Mouse (Mus musculus) urinary bladder, postnatal 14 days (tissue): ENCODE results near the gene Ghrhr.

Experiments
- DNase-seq: peaks from one replicate; pipeline ENCODE4 v3.0.0; 2021; ENCODE audit warnings: low spot score

Gene Ghrhr

DNA sequence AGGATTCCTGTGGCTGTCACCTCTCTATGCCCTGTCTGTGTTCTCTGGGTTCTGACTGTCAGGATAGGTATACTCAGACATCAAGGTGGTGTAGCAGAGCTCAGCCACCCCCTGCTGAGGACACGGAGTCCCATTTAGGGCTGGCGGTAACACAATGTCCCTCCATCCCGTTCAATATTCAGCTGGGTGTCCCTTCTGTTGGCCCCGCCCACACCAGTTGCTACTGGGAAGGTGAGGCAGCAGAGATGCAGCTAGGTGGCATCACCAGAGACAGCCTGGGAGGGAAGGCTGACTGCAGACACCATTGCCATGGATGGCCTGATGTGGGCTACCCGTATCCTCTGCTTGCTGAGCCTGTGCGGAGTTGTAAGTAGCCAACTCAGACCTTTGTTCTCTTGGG, at the start of gene Ghrhr:
Gene Ghrhr, plus strand, starts transcription at position 220 of the 400 bp plus-strand sequence.
- no peak for DNase-seq

DNA sequence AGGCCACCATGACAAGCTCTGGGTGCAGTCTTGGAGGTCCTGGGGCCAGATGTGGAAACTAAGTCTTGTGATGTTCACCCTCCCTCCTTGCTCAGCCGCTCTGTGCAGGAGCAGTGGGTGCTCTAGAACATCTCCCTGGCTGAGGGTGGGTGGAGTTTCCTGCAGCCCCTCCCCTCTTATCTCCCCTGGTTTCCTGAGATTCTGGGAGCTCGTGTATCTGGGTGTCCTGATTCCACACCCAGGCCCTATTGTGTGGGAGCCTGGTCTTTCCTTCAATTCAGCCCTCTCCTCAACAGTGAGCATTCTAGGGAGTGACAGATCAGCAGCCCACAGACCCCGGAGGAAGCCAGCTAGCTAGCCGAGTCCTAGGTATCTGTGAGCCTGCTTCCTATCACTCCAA, 49.8 kb upstream of the Ghrhr start:
- DNase-seq: no peak

DNA sequence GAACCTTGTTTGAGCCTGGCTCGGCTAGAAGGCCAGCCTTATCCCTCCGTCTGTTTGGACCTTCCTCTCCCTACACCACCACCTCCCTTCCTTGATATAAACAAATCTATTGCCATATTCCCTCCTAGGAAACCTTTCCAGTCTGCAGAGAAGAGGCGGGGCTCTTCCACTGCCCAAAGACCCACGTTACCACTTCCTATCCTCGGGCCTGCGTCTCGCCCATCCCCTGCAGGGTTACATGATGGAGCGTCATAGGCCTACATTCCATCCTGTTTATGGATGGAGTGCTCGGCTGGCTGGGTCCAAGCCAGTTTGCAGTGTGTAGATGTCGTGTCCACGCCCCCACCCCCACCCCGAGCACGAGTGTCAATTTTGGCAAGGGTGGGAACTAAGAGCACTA, 48.8 kb upstream of the Ghrhr start:
- DNase-seq: no peak

DNA sequence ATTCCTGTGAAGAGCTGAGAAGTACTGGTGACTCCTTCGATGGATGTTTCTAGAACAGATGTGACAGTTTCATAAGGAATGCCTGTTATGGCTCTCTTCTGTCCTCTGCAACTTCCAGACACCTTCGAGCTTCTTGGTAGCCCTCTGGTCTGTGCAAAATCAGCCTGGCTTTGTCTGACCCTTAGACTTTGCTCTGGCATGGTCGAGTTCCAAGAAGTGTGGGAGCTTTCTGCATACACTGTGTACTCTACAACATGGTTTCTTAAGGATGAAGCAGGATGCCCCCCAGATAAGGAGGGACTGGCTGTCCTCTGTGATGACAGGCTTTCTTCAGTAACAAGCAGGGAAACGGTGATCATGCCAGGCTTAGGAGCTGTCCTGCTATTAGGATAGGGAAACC, 47.9 kb upstream of the Ghrhr start:
- no peak for DNase-seq

DNA sequence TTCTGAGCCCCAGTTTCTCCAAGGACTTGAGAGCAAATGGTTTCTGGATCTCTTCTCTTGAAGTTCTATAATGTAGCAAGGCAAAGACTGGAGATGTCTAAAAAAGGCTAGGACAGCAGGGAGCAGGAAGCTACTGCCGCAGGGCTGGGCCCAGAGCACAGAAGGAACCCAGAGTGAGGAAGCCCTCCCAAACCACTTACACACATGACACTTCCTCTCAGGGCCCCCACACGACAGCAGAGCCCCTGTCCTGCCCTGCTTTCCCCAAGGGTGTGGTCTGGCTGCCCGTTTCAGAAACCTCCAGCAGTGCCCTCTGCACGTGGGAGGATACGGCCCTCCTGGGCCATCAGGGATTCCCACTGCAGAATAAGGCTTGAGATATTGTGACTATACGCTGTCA, 44.8 kb upstream of the Ghrhr start:
- no peak for DNase-seq

DNA sequence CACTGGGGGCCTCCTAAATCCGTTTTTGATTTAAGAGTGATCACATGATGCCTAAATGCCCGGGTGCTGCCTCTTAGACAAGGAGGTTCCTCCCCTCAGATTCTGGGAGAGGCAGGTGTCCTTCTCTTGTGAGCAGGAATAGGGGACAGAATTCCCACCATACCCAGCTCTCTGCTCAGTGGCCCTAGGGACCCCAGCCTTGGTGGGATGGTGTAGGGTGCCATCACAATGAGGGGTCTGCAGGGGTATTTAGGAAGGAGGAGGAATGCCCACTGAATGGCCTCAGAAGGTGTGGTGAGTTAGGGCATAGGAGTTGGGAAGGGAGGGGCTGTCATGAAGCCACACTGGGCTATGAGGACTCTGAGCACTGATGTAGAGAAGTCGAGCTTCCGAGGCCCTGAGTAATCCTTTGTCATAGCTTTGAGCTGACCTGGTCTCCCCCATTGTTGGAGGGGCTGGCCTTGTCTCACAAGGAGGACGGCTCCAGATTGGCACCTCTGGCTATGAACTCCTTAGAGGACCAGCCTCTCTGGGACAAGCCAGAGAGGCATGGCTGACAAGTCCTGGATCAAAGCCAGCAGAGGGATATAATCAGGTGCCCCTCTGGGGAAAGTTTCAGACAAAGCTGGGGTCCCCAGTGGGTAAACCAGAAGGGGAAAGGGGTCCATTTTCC, 43.9 kb upstream of the Ghrhr start:
- DNase-seq: no peak

DNA sequence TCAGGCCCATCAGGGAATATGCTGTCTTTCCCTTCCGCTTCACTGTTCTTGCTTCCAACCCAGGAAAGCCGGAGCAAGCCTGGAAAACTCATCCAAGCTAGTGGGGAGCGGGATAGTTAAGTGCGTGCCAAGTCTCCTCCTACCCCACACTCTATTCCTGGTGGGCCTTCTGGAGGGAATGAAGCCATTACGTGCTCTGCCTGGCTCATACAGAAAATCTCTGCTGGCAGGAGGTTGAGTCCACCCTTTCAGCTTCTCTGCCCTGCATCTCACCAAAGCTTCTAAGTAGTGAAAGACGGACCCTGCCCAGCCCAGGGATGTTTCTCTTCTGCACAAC, 43.4 kb upstream of the Ghrhr start:
- DNase-seq: no peak

DNA sequence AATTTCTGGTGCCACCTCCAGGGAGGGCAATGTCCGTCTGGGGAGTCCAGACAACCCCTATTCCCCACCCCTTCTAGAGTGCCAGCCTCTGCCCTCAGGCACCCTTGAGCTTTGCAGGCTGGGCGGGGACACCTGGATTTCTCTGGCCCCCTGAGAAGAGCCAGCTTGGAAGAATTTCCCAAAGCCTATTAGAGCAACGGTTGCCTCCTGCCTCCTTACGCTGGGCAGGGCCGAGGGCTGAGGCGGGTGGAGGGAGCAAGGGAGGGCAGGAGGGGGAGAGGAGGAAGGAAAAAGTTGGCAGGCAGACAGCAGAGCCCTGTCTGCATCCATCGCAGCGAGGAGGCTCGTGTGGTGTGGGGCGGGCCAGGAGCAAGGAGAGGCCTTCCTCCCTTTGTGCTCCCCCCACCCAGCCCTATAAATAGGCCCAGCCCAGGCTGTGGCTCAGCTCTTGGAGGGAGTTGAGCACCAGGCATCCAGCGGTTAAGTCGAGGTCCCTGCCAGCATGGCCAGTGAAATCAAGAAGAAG, 40.0 kb upstream of the Ghrhr start, which contains the start of gene Aqp1:
Gene Aqp1, plus strand, starts transcription at position 444 of the 526 bp plus-strand sequence.
- DNase-seq: peak; percentile 64

DNA sequence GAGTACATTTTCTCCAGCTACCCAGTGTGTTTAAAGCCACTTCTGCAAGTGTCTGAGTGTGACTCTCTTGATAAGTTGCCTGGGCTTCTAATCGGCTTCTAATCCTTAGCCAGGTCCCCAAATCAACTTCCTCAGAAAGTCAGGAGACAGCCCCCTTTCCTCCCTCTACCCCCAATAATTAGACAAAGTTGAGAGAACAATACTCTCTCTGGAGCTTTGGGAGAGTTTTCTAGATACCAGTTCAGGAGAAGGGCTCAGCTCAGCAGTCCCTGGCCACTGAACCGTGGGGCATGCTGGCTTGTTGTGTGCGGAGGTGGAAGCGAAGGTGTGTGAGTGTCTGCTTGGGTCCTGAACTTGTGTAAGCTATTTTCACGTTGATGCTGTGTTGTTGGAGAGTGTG, 38.9 kb upstream of the Ghrhr start:
- no peak for DNase-seq

DNA sequence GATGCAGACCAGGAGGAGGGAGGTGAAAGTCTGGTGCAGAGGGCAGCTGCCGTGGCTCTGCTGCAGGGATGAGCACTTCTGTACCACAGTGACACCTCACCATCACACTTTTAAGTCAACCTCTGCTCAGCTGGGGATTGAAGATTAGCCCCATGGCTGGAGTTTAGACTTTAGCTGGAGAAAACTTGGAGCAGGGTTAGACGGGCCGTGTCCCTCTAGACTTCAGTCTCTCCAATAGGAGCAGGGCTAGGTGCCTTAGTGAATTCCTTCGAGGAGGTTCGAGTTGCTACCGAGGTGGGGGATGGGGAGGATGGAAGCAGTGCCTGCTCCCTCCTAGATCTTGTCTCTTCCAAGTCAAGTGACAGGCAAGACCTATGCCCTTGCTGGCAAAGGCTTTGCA, 38.0 kb upstream of the Ghrhr start:
- DNase-seq: no peak

DNA sequence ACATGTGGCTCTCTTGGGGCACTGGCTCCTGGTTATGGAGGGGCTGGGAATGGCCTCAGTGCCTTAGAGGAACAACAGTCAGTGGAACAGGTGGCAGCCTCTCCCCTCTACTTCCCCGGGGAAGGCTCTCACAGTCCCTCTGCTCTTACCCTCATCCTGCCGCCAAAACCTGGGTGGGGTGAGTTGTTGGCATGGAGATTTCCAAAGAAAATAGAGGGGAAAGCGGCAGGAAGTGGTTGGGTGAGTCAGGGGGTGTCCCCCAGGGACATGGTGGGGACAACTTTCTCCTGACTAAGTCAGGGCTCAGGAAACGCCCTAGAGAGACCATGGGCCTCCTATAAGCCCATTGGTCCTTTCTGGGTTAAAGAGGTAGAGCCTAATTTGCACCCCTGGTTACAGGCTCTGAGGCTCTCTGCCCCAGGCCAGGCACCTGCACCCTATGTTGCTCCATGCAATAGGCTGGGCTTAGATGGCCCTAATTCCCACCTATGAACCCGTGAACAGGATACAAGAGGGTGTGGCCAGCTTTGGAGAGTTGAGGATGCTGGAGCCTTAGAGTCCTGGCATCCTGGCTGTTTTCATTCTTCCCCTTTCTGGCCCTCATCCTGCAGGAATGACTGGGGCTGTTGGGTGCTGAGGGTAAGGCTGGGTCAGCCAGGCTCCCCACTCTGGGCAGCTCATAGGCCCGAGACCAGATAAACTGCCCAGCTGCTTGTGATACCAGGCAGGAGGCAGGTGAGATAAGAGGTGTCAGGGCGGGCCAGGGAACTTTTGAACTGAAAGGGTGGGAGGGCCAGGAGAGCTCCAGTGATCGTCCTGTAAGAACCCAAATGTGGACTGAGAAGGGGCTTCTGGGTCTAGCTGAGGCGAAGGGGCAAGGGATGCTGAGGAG, 36.9 kb upstream of the Ghrhr start:
- no peak for DNase-seq

DNA sequence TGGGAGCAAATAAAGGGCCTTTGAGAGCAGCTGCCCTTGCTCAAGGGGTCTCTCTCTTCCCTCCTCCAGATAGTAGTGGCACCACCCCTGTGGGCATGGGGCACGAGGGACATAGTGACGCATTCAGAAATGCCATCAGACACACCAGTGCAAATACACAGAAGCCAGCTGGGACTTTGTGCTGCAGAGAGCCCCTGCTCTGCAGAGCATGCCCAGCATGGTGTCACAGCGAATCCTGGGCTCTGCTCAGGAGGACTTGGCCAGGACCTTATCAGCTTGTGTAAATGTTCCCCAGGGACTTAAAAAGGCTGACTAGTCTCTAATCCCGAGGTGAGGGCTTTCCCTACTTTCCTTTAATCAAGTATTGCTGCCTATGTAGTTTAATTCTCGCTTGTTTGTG, 34.4 kb upstream of the Ghrhr start:
- DNase-seq: no peak

DNA sequence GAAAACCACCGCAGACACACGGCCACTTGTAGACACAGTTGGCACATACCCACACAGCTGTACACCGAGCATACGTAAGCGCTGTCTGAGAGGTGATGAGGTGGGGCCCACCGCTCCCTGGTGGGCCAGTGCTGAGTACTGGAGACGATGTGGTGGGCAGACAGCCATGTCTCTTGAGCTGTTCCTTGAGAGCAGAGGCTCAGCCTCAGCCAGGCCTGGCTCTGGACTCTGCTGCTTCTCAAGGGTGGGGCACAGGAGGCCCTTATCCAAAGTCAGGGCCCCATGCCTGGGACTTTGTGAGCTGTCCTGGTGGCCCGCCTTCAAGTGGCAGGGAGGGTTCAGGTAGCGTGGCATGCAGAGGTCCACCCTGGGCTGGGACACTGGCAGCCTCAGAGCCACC, 33.8 kb upstream of the Ghrhr start:
- peak; percentile 41 for DNase-seq

DNA sequence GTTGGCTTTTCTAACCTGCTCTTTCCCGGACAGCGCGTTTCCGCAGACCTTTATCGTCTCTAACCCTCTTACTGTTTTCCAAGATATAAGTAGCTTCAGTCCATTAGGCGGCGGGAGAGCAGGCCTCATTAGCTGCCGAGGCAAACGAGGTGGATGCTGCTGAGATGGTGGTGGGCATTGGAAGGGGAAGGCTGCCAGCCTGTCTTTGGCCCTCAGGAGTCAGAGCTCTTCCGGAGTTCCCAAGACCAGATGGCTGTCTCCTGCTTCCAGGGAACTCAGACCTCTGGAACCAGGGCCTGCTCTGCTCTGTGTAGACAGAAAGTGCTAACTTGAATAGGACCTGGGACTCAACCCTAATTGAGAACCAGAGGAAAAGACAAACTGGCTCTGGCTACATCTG, 32.6 kb upstream of the Ghrhr start:
- DNase-seq: no peak

DNA sequence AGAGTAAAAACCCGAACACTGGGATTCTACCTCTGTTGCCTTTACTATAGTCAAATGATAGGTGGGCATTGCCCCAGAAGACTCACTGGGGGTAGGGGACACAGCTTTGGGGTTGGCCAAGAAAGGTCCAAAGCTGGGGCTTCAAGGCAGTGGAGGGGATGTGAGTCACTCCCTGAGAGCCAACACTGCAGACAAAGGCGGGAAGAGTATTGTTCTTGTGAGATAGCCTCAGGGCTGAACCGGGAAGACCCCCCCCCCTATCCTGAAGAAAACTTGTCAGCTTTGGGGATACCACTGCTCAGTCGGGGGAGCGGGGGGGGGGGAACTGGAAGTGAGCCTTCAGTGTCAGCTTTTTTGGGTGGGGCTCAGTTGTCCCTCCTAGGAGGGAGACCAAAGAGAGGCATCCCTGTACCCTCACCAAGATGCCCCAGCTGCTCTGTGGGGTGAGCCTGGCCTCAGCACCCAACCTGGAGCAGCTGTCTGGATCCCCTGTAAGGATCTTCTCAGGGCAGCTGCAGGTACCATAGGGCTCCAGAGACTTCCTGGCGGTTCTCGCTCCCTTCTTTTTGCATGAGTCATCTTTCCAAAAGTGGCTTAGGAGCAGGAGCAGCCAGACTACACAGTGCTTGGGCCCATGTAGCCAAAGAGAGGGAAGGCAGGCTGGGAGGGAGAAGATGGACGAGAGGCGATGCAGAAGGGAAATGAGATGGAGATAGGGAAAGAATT, 31.6 kb upstream of the Ghrhr start:
- no peak for DNase-seq

DNA sequence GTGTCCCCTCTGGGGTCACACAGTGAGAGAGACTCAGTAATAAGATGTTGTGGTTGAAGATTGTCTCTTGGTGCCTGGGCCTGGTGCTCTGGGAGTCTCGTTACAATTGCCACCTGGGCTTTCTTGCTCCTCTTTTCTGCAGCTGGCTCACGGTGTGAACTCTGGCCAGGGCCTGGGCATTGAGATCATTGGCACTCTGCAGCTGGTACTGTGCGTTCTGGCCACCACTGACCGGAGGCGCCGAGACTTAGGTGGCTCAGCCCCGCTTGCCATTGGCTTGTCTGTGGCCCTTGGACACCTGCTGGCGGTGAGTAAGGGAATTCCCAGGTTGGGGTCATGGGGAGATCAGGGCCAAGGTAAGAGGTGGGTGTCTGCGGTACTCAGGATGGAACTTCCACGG, 30.8 kb upstream of the Ghrhr start:
- DNase-seq: no peak

DNA sequence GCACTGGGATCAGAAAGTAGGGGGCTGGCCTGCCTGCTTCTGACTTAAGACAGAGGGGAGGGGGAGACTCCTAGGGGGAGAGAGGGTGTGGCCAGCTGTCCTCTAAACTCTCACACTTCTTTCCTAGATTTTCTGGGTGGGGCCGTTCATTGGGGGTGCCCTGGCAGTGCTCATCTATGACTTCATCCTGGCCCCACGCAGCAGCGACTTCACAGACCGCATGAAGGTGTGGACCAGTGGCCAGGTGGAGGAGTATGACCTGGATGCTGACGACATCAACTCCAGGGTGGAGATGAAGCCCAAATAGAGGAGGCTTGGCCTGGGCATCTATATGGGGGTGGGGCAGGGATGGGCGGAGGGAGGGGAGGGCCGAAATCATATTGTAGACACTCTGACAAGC, 29.6 kb upstream of the Ghrhr start:
- DNase-seq: no peak

DNA sequence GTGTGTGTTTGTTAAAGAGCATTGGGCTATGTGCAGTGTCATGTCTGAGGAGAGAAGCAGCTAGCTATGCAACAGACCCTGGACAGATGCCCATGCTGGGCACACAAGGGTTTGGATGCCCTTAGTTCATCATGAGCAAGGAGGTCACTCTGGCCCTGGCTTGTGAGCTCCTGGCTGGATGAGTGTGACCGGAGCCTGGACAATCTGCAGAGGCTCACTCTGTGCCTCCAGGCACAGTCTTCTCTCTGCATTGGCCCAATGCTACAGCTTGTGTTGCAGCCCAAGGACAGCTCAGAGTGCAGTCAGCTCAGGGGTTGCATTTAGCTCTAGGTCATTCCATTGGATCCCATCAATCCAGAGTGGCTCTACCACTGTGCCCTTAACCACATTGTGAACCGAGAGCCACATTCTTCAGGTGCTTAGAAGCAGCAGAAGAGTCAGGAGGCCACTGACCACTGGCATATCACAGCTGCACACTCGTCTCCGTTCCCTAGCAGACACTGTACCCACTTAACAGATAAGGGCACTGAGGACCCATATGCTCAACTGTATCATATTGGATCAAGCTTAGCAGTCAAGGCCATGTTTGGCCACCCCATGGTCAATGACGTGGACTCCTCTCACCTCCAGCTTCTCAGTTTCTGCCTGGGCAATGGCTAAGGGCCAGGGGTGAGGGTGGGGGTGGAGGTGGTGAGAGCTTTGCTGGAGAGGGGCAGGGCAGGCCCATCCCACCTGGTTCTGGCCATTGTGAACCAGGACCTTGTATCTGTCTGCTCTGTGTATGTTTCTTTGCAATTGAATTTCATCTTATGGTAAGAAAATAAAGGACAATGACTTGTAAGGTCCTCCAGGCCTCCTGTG, 28.2 kb upstream of the Ghrhr start:
- no peak for DNase-seq

DNA sequence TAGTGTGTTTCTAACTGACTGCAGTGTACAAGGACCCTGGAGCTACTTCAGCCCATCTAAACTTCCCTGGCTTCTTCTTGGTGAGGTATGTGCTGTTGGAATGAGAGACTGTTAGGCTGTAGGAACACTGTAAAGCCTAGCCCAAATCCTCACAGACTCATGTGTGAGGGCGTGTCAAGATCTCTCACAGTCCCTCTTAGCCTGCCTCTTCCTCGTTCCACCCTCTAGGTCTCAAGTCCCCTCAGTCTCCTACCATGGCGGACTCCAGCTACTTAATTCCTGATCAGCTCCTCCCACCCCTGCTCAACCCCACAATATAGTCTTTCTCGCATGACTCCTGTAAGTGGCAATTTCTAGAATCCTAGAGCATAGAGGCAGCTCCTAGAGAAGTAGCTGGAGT, 26.9 kb upstream of the Ghrhr start:
- no peak for DNase-seq

DNA sequence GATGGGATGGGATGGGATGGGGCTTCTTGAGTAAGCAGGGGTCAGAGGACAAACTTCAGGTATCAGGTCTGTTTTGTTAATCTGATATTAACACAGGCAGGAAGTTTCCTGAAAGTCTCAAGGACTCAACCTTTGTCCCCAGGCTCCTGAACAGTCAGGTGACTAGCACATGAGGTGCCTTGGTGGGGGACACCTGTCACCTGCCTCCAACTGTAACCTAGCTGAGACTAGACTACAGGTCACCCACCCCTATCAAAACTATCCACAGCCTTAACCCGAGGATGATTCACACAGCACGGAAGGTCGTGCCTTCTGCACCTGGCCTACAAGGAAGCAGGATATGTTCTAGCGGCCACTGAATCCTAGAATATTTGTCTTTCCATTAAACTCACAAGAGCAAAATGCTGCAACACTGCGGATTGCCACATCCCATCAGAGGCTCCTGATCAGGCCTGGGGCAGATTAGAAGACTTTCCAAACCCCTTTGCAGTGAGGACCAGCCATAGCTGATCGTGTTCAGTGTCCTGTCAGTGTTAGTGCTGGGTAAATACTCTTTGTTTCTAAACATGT, 25.6 kb upstream of the Ghrhr start:
- no peak for DNase-seq

DNA sequence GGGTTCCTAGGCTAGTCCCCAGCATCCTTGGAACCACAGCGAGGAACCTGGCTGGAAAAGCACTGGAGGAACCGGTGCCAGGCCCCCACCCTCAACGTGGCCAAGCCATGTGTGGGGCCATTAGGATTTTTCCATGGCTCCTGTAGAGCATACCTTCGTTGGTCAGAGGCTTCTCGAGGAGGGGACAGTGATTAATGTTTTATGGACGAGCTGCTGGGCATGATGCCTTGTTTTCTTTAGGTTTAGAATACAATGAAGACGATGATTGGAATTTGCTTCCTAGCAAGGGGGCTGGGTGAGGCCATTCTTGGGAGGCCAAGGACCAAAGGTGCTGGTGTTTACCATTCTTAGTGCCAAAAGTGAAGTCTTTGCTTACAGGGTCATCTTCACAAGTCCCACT, 24.4 kb upstream of the Ghrhr start:
- DNase-seq: no peak
